Mouse (Mus musculus) liver, postnatal 0 days (tissue): ENCODE measurements around the gene Jrkl.

Source experiments
- CTCF ChIP-seq: sonication (generic); IDR thresholded peaks from 2 replicates; pipeline ENCODE4 v1.5.1; 2016; ENCODE audit warnings: antibody characterized with exemption, low read depth
- EP300 ChIP-seq: IDR thresholded peaks from 2 replicates; pipeline ENCODE4 v1.6.1; 2016; ENCODE audit warnings: antibody characterized with exemption, low read depth, mild to moderate bottlenecking

DNA sequence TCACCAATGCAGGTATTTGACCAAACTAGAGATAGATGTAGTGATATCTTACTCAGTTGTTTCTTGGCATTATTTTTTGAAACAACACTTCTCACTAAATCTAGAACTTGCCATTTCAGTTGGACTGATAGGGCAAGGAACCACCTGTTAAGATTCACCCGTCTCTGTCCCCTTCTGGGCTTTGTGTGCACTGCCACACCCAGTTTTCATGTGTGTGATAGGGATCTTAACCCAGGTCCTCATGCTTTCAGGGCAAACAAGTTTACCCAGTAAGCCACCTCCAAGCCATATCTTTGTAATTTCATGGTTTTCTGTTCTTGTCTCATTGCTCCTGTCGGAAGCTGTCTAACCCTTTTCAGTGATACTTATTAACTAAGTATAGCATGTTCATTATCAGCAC lies 5.6 kb upstream of the Jrkl start:
- TF ChIP-seq EP300: no peak
- TF ChIP-seq CTCF: no peak
